Mouse (Mus musculus): ENCODE data around the gene Gm3239. TPM values are rescaled to one million over a fixed set of nuclear protein-coding genes. Genes with fewer than 3 reads are reported as not detected.
"Not testable (repeated sequence)": the region's sequence is repeated elsewhere in the genome, so short reads cannot be mapped to it uniquely, and the experiment has no call there.

Gm3239 gene
- total RNA-seq (2021): not detected
- long read RNA-seq, experiment 1: 0 reads
- long read RNA-seq, experiment 2: 0 reads

GRCm38 (mm10) chr14:4663892-4664291 is at the start of gene Gm3239:
Gene Gm3239, plus strand, starts transcription at chr14:4664192.
- intact Hi-C loops (cut with DNase I; ENCODE audit: low total_unique reads); DNase-seq: not testable (repeated sequence)

GRCm38 (mm10) chr14:4632052-4632451 is 31.9 kb upstream of the Gm3239 start, which contains the start of gene Gm8159:
Gene Gm8159, plus strand, starts transcription at chr14:4632352.
- intact Hi-C loops (cut with DNase I; ENCODE audit: low total_unique reads); DNase-seq: not testable (repeated sequence)

GRCm38 (mm10) chr14:4649309-4649708 is 14.7 kb upstream of the Gm3239 start:
- intact Hi-C loops (cut with DNase I; ENCODE audit: low total_unique reads): not testable (repeated sequence)
- peak; percentile 3 for DNase-seq

GRCm38 (mm10) chr14:4650324-4650723 is 13.7 kb upstream of the Gm3239 start:
- intact Hi-C loops (cut with DNase I; ENCODE audit: low total_unique reads); DNase-seq: not testable (repeated sequence)

- DNase-seq; intact Hi-C loops (cut with DNase I; ENCODE audit: low total_unique reads): not testable (repeated sequence)
These were observed 44.9 kb downstream of the Gm3239 start, which contains the start of gene Gm7876 for GRCm38 (mm10) chr14:4708938-4709337. Gene Gm7876, plus strand, starts transcription at chr14:4709238.

Other genes with a start within 250 kb of the Gm3239 start
- under 1 TPM; 0.47 to 0.49 TPM for gene Gm3164, start 248.7 kb upstream of the Gm3239 start, total RNA-seq (2021)
- gene Gm3173, start 233.2 kb upstream of the Gm3239 start, total RNA-seq (2021): not detected
- not detected for gene Gm3182, start 182.4 kb upstream of the Gm3239 start, total RNA-seq (2021)
- not detected for gene Gm3047, start 108.8 kb upstream of the Gm3239 start, total RNA-seq (2021)
- not detected for gene Gm8159, start 31.8 kb upstream of the Gm3239 start, total RNA-seq (2021)
- not detected for gene Gm7876, start 45.0 kb downstream of the Gm3239 start, total RNA-seq (2021)
- gene Gm3252, start 62.6 kb downstream of the Gm3239 start, total RNA-seq (2021): under 1 TPM; 0.29 TPM
- gene Gm9602, start 112.1 kb downstream of the Gm3239 start, total RNA-seq (2021): not detected
- gene Gm3269, start 173.9 kb downstream of the Gm3239 start, total RNA-seq (2021): not detected
- gene Gm3264, start 191.4 kb downstream of the Gm3239 start, total RNA-seq (2021): 1 to 10 TPM; 1.0 to 3.0 TPM
- gene Gm3278, start 228.2 kb downstream of the Gm3239 start, total RNA-seq (2021): not detected